Mouse (Mus musculus) limb, embryonic 14.5 days (tissue): ENCODE measurements at regions not wholly inside any gene's neighbourhood (a gene's known extent, or its start where the extent isn't known, plus 50 kb on each side); places are given as distances from the start of the nearest gene placed in this dataset.

Experiments
- ATAC-seq: fragments of 200-750 bp; cut with Nextera tagmentation; 2 replicates; pipeline ENCODE4 v1.8.0; 2017; ENCODE audit warnings: low read depth, moderate number of reproducible peaks, moderate TSS enrichment; ENCODE audit not compliant: low FRiP score
- DNase-seq: peaks from one replicate; pipeline ENCODE4 v3.0.0-alpha.2; 2015; ENCODE audit warnings: low spot score
- H3K27ac ChIP-seq: fragments of 300-500 bp; sonication (generic); replicated peaks from 2 replicates; pipeline ENCODE4 v1.5.1; 2014; ENCODE audit warnings: low read depth, mild to moderate bottlenecking, low read length, moderate library complexity, mixed read lengths
- H3K27me3 ChIP-seq: fragments of 300-500 bp; sonication (generic); 2 replicates; pipeline ENCODE4 v1.6.1; 2014; ENCODE audit warnings: low read length, mixed read lengths; ENCODE audit not compliant: control insufficient read depth, insufficient read depth
- H3K36me3 ChIP-seq: fragments of 300-500 bp; sonication (generic); 2 replicates; pipeline ENCODE4 v1.6.1; 2014; ENCODE audit warnings: mild to moderate bottlenecking, low read length, moderate library complexity, mixed read lengths; ENCODE audit not compliant: control insufficient read depth, insufficient read depth
- H3K4me1 ChIP-seq: fragments of 300-500 bp; sonication (generic); 2 replicates; pipeline ENCODE4 v1.6.1; 2014; ENCODE audit warnings: antibody characterized with exemption, low read length, mixed read lengths; ENCODE audit not compliant: control insufficient read depth, insufficient read depth
- H3K4me2 ChIP-seq: fragments of 300-500 bp; sonication (generic); replicated peaks from 2 replicates; pipeline ENCODE4 v1.6.1; 2014; ENCODE audit warnings: low read depth, mild to moderate bottlenecking, low read length, moderate library complexity; ENCODE audit not compliant: severe bottlenecking
- H3K4me3 ChIP-seq: fragments of 300-500 bp; sonication (generic); replicated peaks from 2 replicates; pipeline ENCODE4 v1.5.1; 2014; ENCODE audit warnings: low read length
- H3K9ac ChIP-seq: fragments of 300-500 bp; sonication (generic); 2 replicates; pipeline ENCODE4 v1.6.1; 2014; ENCODE audit warnings: mild to moderate bottlenecking, low read depth, low read length, moderate library complexity; ENCODE audit not compliant: severe bottlenecking
- H3K9me3 ChIP-seq: fragments of 300-500 bp; sonication (generic); 2 replicates; pipeline ENCODE4 v1.6.1; 2016; ENCODE audit warnings: low read length; ENCODE audit not compliant: control insufficient read depth
- POLR2A ChIP-seq: fragments of 200-500 bp; IDR thresholded peaks from 2 replicates; pipeline ENCODE4 v1.8.0; 2012; ENCODE audit warnings: inconsistent platforms, mild to moderate bottlenecking, moderate library complexity, borderline replicate concordance; ENCODE audit not compliant: insufficient read depth, insufficient read length; ENCODE audit errors: extremely low read depth
- WGBS: fragments of 180-500 bp; shearing (Covaris S2); extraction: QIAGEN DNeasy Blood & Tissue Kit; methylation state at CpG from one replicate; pipeline ENCODE4 v1.1.7; 2014; 5-methylcytosine and 5-hydroxymethylcytosine counted together

GRCm38 (mm10) chr12:71482619-71483018 lies 172.9 kb downstream of the Dact1 start:
- H3K4me2 ChIP-seq, result no peak overlapping the region
- H3K9me3 ChIP-seq, result no peaks in the 10 kb centered on the region
- no peaks in the 10 kb centered on the region for H3K36me3 ChIP-seq
- no peak for ATAC-seq
- no peak for TF ChIP-seq POLR2A
- no peak for DNase-seq
- H3K4me3 ChIP-seq, result no peak overlapping the region
- WGBS, result 36% methylated on average over 2 of the region's 2 CpGs
- H3K4me1 ChIP-seq, result peaks cover 12% of the 10 kb centered on the region
- no peak overlapping the region for H3K9ac ChIP-seq
- H3K27me3 ChIP-seq, result no peaks in the 10 kb centered on the region
- H3K27ac ChIP-seq, result no peak overlapping the region

DNA sequence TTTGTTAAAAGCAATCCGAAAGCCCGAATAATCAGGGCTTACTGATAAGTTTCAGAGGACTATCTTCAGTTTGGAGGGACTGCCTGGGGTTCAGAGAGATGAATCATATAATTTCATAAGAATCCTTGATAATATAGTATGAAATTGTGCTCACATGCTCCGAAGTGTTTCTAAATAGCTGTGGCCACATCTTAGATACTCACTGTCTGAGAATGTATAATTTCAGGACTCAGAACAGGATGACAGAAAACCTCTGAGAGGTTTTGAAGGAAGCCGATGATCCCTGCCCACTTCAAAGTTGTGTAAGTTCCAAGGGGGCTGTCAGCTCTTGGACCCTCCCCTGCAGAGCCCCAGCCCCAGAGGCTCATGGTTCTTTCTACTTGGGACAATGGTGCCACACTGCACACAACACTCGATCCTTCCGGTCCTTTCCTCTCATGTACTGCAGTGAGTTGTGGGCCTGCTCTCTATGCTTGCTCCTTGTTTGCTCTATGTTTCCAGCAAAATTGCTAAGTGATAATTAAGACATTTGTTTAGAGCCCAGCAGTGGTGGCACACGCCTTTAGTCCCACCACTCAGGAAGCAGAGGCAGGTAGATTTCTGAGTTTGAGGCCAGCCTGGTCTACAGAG lies 174.0 kb downstream of the Dact1 start:
- peaks cover 12% of the 10 kb centered on the region for H3K4me1 ChIP-seq
- no peak overlapping the region for H3K4me3 ChIP-seq
- H3K4me2 ChIP-seq, result no peak overlapping the region
- H3K9me3 ChIP-seq, result no peaks in the 10 kb centered on the region
- 92% methylated on average over 7 of the region's 7 CpGs for WGBS
- ATAC-seq, result no peak
- no peak overlapping the region for H3K9ac ChIP-seq
- H3K27me3 ChIP-seq, result no peaks in the 10 kb centered on the region
- no peaks in the 10 kb centered on the region for H3K36me3 ChIP-seq
- no peak for DNase-seq
- no peak overlapping the region for H3K27ac ChIP-seq
- TF ChIP-seq POLR2A, result no peak

DNA sequence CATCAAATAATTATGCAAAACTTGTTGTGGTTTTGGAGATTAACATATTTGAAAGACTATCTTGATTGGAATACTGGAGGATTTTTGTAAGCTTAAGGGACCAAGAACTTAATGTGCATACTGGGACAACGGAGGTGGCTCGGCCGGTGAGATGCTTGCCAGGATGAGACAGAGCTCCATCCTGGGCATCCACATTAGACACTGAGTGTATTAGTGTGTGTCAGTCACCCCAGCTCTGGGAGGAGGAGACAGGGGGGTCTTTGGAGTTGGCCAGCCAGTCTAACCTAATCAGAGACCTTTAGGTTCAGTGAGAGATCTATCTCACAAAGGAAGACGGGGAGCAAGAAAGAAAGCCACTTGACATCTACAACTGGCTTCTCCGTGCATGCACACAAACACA lies 174.6 kb downstream of the Dact1 start:
- no peak for TF ChIP-seq POLR2A
- no peaks in the 10 kb centered on the region for H3K9me3 ChIP-seq
- DNase-seq, result no peak
- H3K27me3 ChIP-seq, result no peaks in the 10 kb centered on the region
- H3K4me2 ChIP-seq, result no peak overlapping the region
- no peak overlapping the region for H3K4me3 ChIP-seq
- peaks cover 12% of the 10 kb centered on the region for H3K4me1 ChIP-seq
- 94% methylated on average over 5 of the region's 5 CpGs for whole genome bisulfite sequencing
- H3K27ac ChIP-seq, result no peak overlapping the region
- no peak overlapping the region for H3K9ac ChIP-seq
- no peaks in the 10 kb centered on the region for H3K36me3 ChIP-seq
- ATAC-seq, result no peak

GRCm38 (mm10) chr12:71486078-71486477 lies 176.4 kb downstream of the Dact1 start:
- Histone ChIP-seq H3K9me3 (no peaks in the 10 kb centered on the region), H3K27ac (no peak overlapping the region), H3K4me2 (no peak overlapping the region), H3K9ac (no peak overlapping the region), H3K27me3 (no peaks in the 10 kb centered on the region), H3K4me3 (no peak overlapping the region), H3K36me3 (no peaks in the 10 kb centered on the region), H3K4me1 (peaks cover 12% of the 10 kb centered on the region)
- 82% methylated on average over 12 of the region's 12 CpGs for WGBS
- no peak for DNase-seq
- no peak for TF ChIP-seq POLR2A
- ATAC-seq, result no peak

DNA sequence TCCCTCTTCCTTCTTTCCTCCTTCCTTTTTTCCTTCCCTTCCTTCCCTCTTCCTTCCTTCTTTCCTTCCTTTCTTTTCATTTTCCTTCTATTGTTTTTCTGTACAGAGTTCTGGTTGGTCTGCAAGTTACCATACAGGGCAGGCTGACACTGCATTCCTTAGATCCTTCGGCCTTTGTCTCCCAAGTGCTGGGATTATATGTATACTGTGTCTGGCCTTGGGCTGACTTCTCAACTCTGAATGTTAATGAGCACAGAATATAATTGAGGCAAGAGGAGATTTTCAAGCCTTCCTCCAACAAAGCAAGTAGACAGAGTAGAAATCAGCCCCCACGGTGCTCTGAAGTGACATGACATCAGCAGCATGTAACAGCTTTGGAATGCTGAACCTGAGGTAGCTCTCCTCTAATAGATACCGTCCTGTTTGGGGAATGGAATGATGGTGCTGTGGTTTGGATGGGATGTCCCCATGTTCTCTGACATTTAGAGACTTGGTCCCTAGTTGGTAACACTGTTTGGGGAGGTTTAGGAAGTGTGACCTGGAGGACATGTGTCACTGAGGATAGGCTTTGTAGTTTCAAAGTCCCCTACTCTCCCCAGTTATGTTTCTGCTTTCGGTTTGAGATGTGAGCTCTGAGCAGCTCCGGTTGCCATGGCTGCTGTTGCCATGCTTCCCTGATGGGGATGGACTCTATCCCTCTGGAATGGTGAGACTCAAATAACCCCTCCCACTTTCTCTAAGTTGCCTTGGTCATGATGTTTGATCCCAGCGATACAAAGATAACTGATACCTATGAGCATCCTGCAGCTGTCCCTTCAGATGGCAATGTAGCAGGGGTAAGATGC lies 178.1 kb downstream of the Dact1 start:
- no peak overlapping the region for H3K27ac ChIP-seq
- peaks cover 3% of the 10 kb centered on the region for H3K4me1 ChIP-seq
- H3K27me3 ChIP-seq, result no peaks in the 10 kb centered on the region
- H3K36me3 ChIP-seq, result no peaks in the 10 kb centered on the region
- no peak for ATAC-seq
- H3K4me3 ChIP-seq, result no peak overlapping the region
- WGBS, result 68% methylated on average over 6 of the region's 6 CpGs
- DNase-seq, result no peak
- no peak for TF ChIP-seq POLR2A
- no peak overlapping the region for H3K4me2 ChIP-seq
- H3K9ac ChIP-seq, result no peak overlapping the region
- no peaks in the 10 kb centered on the region for H3K9me3 ChIP-seq
